Mouse (Mus musculus): ENCODE measurements around the gene Rnf144a. TPM values are rescaled to one million over a fixed set of nuclear protein-coding genes. Genes with fewer than 3 reads are reported as not detected.
A peak's percentile ranks its signal among the peaks of the same experiment; 100 is the strongest.

The Rnf144a gene
- total and polyA plus RNA-seq, 2 experiments from 2014 or later = 6.8 to 9.4 TPM

GRCm38 (mm10) chr12:26333678-26334077 is 81.4 kb downstream of the Rnf144a start:
- no peak for TF ChIP-seq CTCF (IDR thresholded peaks at IDR 0.05; ENCODE audit: low read depth)
- no peak for TF ChIP-seq EP300 (IDR thresholded peaks at IDR 0.05; ENCODE audit: low read depth)
- Histone ChIP-seq H3K9me3 (replicated peaks; ENCODE audit: control insufficient read depth, low read length) (no peaks in the 10 kb centered on the region), H3K9ac (replicated peaks; ENCODE audit: low read depth, low read length) (no peak overlapping the region), H3K27me3 (ENCODE audit: control insufficient read depth, insufficient read depth, low read length) (no peaks in the 10 kb centered on the region), H3K4me3 (ENCODE audit: low read depth, low read length) (no peak overlapping the region), H3K4me1 (ENCODE audit: control insufficient read depth, insufficient read depth) (peaks cover 3% of the 10 kb centered on the region; the same call in 1 of the 2 replicates), H3K27ac (ENCODE audit: low read depth) (no peak overlapping the region), H3K4me2 (ENCODE audit: low read depth, low read length) (no peak overlapping the region), H3K36me3 (replicated peaks; ENCODE audit: control insufficient read depth, insufficient read depth, low read length) (0 out of 2 replicates have a peak, but pooled peaks cover 4% of the 10 kb centered on the region)
- WGBS = 68% methylated on average over 1 of the region's 1 CpGs
- ATAC-seq (ENCODE audit: insufficient read depth, low read depth) (no peak), DNase-seq (ENCODE audit: low spot score) (no peak)

GRCm38 (mm10) chr12:26331048-26331447 is 84.0 kb downstream of the Rnf144a start:
- Histone ChIP-seq H3K4me1 (ENCODE audit: control insufficient read depth, insufficient read depth) (peaks cover 3% of the 10 kb centered on the region; the same call in 1 of the 2 replicates), H3K27me3 (ENCODE audit: control insufficient read depth, insufficient read depth, low read length) (no peaks in the 10 kb centered on the region), H3K4me3 (ENCODE audit: low read depth, low read length) (no peak overlapping the region), H3K4me2 (ENCODE audit: low read depth, low read length) (no peak overlapping the region), H3K36me3 (replicated peaks; ENCODE audit: control insufficient read depth, insufficient read depth, low read length) (0 out of 2 replicates have a peak, but pooled peaks cover 7% of the 10 kb centered on the region), H3K9ac (replicated peaks; ENCODE audit: low read depth, low read length) (no peak overlapping the region), H3K9me3 (replicated peaks; ENCODE audit: control insufficient read depth, low read length) (no peaks in the 10 kb centered on the region), H3K27ac (ENCODE audit: low read depth) (peak overlapping the region; percentile 27)
- 41% methylated on average over 3 of the region's 3 CpGs for WGBS
- ATAC-seq (ENCODE audit: insufficient read depth, low read depth) (peak; percentile 80), DNase-seq (ENCODE audit: low spot score) (peak; percentile 55)
- no peak for TF ChIP-seq CTCF (IDR thresholded peaks at IDR 0.05; ENCODE audit: low read depth)
- no peak for TF ChIP-seq EP300 (IDR thresholded peaks at IDR 0.05; ENCODE audit: low read depth)

GRCm38 (mm10) chr12:26329756-26330155 is 85.3 kb downstream of the Rnf144a start:
- TF ChIP-seq EP300 (IDR thresholded peaks at IDR 0.05; ENCODE audit: low read depth) = no peak
- Histone ChIP-seq H3K4me3 (ENCODE audit: low read depth, low read length) (no peak overlapping the region), H3K36me3 (replicated peaks; ENCODE audit: control insufficient read depth, insufficient read depth, low read length) (0 out of 2 replicates have a peak, but pooled peaks cover 8% of the 10 kb centered on the region), H3K4me2 (ENCODE audit: low read depth, low read length) (no peak overlapping the region), H3K4me1 (ENCODE audit: control insufficient read depth, insufficient read depth) (peaks cover 3% of the 10 kb centered on the region; the same call in 1 of the 2 replicates), H3K9me3 (replicated peaks; ENCODE audit: control insufficient read depth, low read length) (no peaks in the 10 kb centered on the region), H3K9ac (replicated peaks; ENCODE audit: low read depth, low read length) (no peak overlapping the region), H3K27me3 (ENCODE audit: control insufficient read depth, insufficient read depth, low read length) (no peaks in the 10 kb centered on the region), H3K27ac (ENCODE audit: low read depth) (no peak overlapping the region)
- DNase-seq (ENCODE audit: low spot score) (no peak), ATAC-seq (ENCODE audit: insufficient read depth, low read depth) (no peak)
- WGBS = 67% methylated on average over 5 of the region's 5 CpGs

- Histone ChIP-seq H3K9ac (replicated peaks; ENCODE audit: low read depth, low read length) (no peak overlapping the region), H3K27me3 (ENCODE audit: control insufficient read depth, insufficient read depth, low read length) (no peaks in the 10 kb centered on the region), H3K4me3 (ENCODE audit: low read depth, low read length) (no peak overlapping the region), H3K27ac (ENCODE audit: low read depth) (no peak overlapping the region), H3K4me1 (ENCODE audit: control insufficient read depth, insufficient read depth) (peaks cover 3% of the 10 kb centered on the region; the same call in 1 of the 2 replicates), H3K9me3 (replicated peaks; ENCODE audit: control insufficient read depth, low read length) (no peaks in the 10 kb centered on the region), H3K4me2 (ENCODE audit: low read depth, low read length) (no peak overlapping the region), H3K36me3 (replicated peaks; ENCODE audit: control insufficient read depth, insufficient read depth, low read length) (0 out of 2 replicates have a peak, but pooled peaks cover 13% of the 10 kb centered on the region)
- ATAC-seq (ENCODE audit: insufficient read depth, low read depth) (no peak), DNase-seq (ENCODE audit: low spot score) (no peak)
- 74% methylated on average over 6 of the region's 6 CpGs for WGBS
- TF ChIP-seq CTCF (IDR thresholded peaks at IDR 0.05; ENCODE audit: low read depth) (no peak), EP300 (IDR thresholded peaks at IDR 0.05; ENCODE audit: low read depth) (no peak)
Measured at GRCm38 (mm10) chr12:26329031-26329675, 85.9 kb downstream of the Rnf144a start.

- ATAC-seq (ENCODE audit: insufficient read depth, low read depth) = no peak
- Histone ChIP-seq H3K9ac (replicated peaks; ENCODE audit: low read depth, low read length) (no peak overlapping the region), H3K4me1 (ENCODE audit: control insufficient read depth, insufficient read depth) (no peaks in the 10 kb centered on the region), H3K27me3 (ENCODE audit: control insufficient read depth, insufficient read depth, low read length) (no peaks in the 10 kb centered on the region), H3K9me3 (replicated peaks; ENCODE audit: control insufficient read depth, low read length) (no peaks in the 10 kb centered on the region), H3K36me3 (replicated peaks; ENCODE audit: control insufficient read depth, insufficient read depth, low read length) (peaks cover 13% of the 10 kb centered on the region; the same call in 1 of the 2 replicates), H3K4me3 (ENCODE audit: low read depth, low read length) (no peak overlapping the region), H3K27ac (ENCODE audit: low read depth) (no peak overlapping the region), H3K4me2 (ENCODE audit: low read depth, low read length) (no peak overlapping the region)
- WGBS = 65% methylated on average over 5 of the region's 5 CpGs
- TF ChIP-seq CTCF (IDR thresholded peaks at IDR 0.05; ENCODE audit: low read depth) (no peak), EP300 (IDR thresholded peaks at IDR 0.05; ENCODE audit: low read depth) (no peak)
- DNase-seq (ENCODE audit: low spot score) = no peak
Measured at GRCm38 (mm10) chr12:26323783-26324364, 91.2 kb downstream of the Rnf144a start.
